Mouse (Mus musculus) embryonic facial prominence, embryonic 11.5 days (tissue): ENCODE data around the gene Sucla2. TPM values are rescaled to one million over a fixed set of nuclear protein-coding genes. Genes with fewer than 3 reads are reported as not detected.
"Not testable (repeated sequence)": the region's sequence is repeated elsewhere in the genome, so short reads cannot be mapped to it uniquely, and the experiment has no call there.

Source experiments
- ATAC-seq: fragments of 200-750 bp; cut with Nextera tagmentation; replicated peaks from 2 replicates; pipeline ENCODE4 v1.8.0; 2017; ENCODE audit warnings: low read depth; ENCODE audit not compliant: insufficient number of reproducible peaks, low FRiP score, low TSS enrichment
- DNase-seq: peaks from one replicate; pipeline ENCODE4 v3.0.0-alpha.2; 2015; ENCODE audit warnings: low spot score
- H3K27ac ChIP-seq: fragments of 300-500 bp; sonication (generic); replicated peaks from 2 replicates; pipeline ENCODE4 v1.5.1; 2014; ENCODE audit warnings: mild to moderate bottlenecking, low read depth, low read length, control low read depth
- H3K27me3 ChIP-seq: fragments of 300-500 bp; sonication (generic); 2 replicates; pipeline ENCODE4 v1.6.1; 2014; ENCODE audit warnings: mild to moderate bottlenecking, low read length, moderate library complexity, mixed read lengths; ENCODE audit not compliant: control insufficient read depth, insufficient read depth
- H3K36me3 ChIP-seq: fragments of 300-500 bp; sonication (generic); replicated peaks from 2 replicates; pipeline ENCODE4 v1.6.1; 2014; ENCODE audit warnings: low read depth, mild to moderate bottlenecking, low read length, moderate library complexity, mixed read lengths; ENCODE audit not compliant: control insufficient read depth, insufficient read depth
- H3K4me1 ChIP-seq: fragments of 300-500 bp; sonication (generic); 2 replicates; pipeline ENCODE4 v1.6.1; 2014; ENCODE audit warnings: low read length, mixed read lengths; ENCODE audit not compliant: control insufficient read depth, insufficient read depth
- H3K4me2 ChIP-seq: fragments of 300-500 bp; sonication (generic); 2 replicates; pipeline ENCODE4 v1.6.1; 2014; ENCODE audit warnings: low read depth, mild to moderate bottlenecking, control low read depth, low read length, moderate library complexity
- H3K4me3 ChIP-seq: fragments of 300-500 bp; sonication (generic); 2 replicates; pipeline ENCODE4 v1.5.1; 2014; ENCODE audit warnings: low read depth, low read length, control low read depth
- H3K9ac ChIP-seq: fragments of 300-500 bp; sonication (generic); replicated peaks from 2 replicates; pipeline ENCODE4 v1.6.1; 2014; ENCODE audit warnings: mild to moderate bottlenecking, control low read depth, low read length
- H3K9me3 ChIP-seq: fragments of 300-500 bp; sonication (generic); replicated peaks from 2 replicates; pipeline ENCODE4 v1.6.1; 2016; ENCODE audit warnings: mild to moderate bottlenecking, low read length, inconsistent platforms, mixed read lengths; ENCODE audit not compliant: control insufficient read depth
- WGBS: fragments of 180-500 bp; shearing (Covaris S2); extraction: QIAGEN DNeasy Blood & Tissue Kit; methylation state at CpG from one replicate; pipeline ENCODE4 v1.1.7; 2014; 5-methylcytosine and 5-hydroxymethylcytosine counted together
- polyA plus RNA-seq: library from polyadenylated mRNA; unstranded; fragments of >200 nt; fragmentation: Nextera tagmentation; extraction: Ambion mirVana; gene quantifications from 2 replicates; pipeline ENCODE4 v1.2.1, GENCODE M21; 2014

Gene Sucla2
- polyA plus RNA-seq, 1 experiment from 2014 or later = 134 TPM

DNA sequence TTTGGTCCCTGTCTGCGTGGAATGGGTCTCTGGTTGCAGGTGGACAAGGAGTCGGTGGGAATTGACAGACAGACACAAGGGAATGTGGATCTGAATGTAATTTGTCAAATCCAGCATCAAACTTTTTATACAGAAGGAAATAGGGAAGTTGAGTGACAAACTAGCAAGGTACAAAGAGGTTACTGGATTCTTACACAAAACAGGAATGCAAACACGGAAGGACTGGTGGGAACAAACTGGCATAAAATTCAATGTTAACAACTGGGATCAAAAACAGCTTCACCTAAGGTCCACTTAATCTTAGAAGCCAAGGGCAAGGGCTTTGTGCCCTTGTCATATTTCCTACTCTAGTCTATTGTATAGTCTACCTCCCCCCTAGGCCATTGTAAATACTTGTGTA is 3.5 kb downstream of the Sucla2 start:
- H3K9ac ChIP-seq, ATAC-seq, H3K36me3 ChIP-seq, H3K27ac ChIP-seq, H3K27me3 ChIP-seq, DNase-seq, H3K4me2 ChIP-seq, H3K4me1 ChIP-seq, H3K9me3 ChIP-seq, H3K4me3 ChIP-seq: not testable (repeated sequence)
- 84% methylated on average over 3 of the region's 3 CpGs for WGBS

DNA sequence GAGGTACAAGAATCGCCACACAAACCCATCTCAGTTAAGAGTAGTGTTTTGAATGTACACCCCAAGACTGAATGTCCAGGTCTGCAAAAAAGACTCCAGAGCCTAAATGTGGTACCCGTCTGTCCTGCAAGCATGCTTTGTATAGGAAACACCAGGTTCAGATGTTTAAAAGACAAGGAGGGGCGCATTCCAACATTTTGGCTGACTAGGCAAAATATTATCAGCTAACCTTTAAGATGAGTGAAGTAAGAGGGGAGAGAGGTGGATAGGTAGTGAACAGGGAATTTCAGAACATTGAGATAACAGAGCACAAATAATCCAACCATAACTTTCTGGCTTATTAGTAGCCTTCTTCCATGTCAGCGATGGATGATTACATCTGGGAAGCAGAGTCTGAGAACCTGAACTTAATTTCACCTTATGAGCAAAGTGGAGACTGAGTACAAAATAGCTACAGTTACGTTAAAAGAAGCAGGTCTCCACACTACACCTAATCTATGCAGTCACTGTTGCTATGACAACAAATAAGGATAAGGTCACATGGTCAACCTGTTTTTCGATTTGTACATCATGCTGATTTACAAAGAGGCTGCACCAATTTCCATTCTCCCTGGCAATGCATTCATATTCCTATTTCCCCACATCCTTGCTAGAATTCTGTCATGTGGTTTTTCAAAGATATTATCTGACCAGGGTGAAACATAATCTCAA is 8.8 kb downstream of the Sucla2 start:
- Histone ChIP-seq H3K27ac (no peak overlapping the region), H3K9me3 (no peaks in the 10 kb centered on the region), H3K36me3 (no peaks in the 10 kb centered on the region), H3K4me2 (no peak overlapping the region), H3K4me3 (no peak overlapping the region), H3K9ac (no peak overlapping the region), H3K4me1 (no peaks in the 10 kb centered on the region), H3K27me3 (no peaks in the 10 kb centered on the region)
- ATAC-seq (no peak), DNase-seq (no peak)
- 71% methylated on average over 6 of the region's 6 CpGs for WGBS

- ATAC-seq = no peak
- no peak overlapping the region for H3K4me3 ChIP-seq
- H3K27ac ChIP-seq = no peak overlapping the region
- 83% methylated on average over 2 of the region's 2 CpGs for WGBS
- no peaks in the 10 kb centered on the region for H3K27me3 ChIP-seq
- H3K4me2 ChIP-seq = no peak overlapping the region
- H3K9ac ChIP-seq = no peak overlapping the region
- DNase-seq = no peak
- no peaks in the 10 kb centered on the region for H3K36me3 ChIP-seq
- no peaks in the 10 kb centered on the region for H3K4me1 ChIP-seq
- no peaks in the 10 kb centered on the region for H3K9me3 ChIP-seq
These were observed 10.5 kb downstream of the Sucla2 start for GRCm38 (mm10) chr14:73535641-73536040.

- no peaks in the 10 kb centered on the region for H3K4me1 ChIP-seq
- no peak overlapping the region for H3K4me2 ChIP-seq
- H3K9me3 ChIP-seq = no peaks in the 10 kb centered on the region
- ATAC-seq (no peak), DNase-seq (no peak)
- no peaks in the 10 kb centered on the region for H3K27me3 ChIP-seq
- WGBS = 52% methylated on average over 6 of the region's 6 CpGs
- no peak overlapping the region for H3K9ac ChIP-seq
- H3K27ac ChIP-seq = no peak overlapping the region
- no peaks in the 10 kb centered on the region for H3K36me3 ChIP-seq
- H3K4me3 ChIP-seq = no peak overlapping the region
These were observed 18.7 kb downstream of the Sucla2 start for GRCm38 (mm10) chr14:73543781-73544180.

DNA sequence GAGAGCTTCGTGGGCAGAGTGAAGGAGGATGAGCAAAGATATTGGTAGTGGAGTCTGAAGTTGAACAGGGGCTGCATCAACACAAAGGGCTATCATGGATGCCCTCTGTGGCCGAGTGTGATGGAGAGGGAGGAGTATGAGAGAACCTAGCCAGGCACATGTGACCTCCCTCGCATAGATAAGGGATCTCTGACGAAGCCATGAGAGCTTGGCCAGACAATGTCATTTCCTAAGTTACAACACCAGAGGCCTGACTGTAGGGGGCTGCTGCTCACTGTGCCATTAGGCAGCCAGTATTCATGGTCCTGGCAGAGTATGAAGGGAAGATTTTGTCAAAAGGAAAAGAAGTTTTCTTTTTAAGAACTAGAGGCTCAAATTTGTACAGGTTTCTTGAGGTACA is 21.9 kb downstream of the Sucla2 start:
- 60% methylated on average over 4 of the region's 4 CpGs for WGBS
- Histone ChIP-seq H3K9ac (no peak overlapping the region), H3K27me3 (no peaks in the 10 kb centered on the region), H3K9me3 (no peaks in the 10 kb centered on the region), H3K27ac (no peak overlapping the region), H3K4me1 (no peaks in the 10 kb centered on the region), H3K36me3 (no peaks in the 10 kb centered on the region), H3K4me3 (no peak overlapping the region), H3K4me2 (no peak overlapping the region)
- no peak for DNase-seq
- ATAC-seq = no peak

GRCm38 (mm10) chr14:73548051-73548450 is 22.9 kb downstream of the Sucla2 start, which contains the start of gene Nudt15:
TSS of gene Nudt15 (minus strand) at chr14:73548242.
- DNase-seq = no peak

DNA sequence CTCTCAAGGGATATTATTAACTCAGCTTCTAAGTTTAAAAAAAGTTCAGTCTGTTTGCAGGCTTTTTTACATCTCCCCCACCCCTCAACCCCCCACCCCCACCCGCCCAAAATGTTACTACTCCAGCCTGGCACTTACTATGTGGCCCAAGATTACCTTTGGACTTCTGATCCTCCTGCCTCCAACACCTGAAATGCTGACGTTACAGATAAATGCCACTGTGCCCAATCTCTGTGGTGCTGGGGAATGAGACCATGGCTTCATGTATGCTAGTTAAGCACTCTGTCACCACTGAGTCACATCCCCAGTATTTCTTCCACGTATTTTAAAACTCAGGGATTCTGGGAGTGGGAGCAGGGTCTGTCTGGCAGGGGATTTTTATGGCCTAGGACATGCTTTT is 25.2 kb downstream of the Sucla2 start:
- Histone ChIP-seq H3K27me3 (no peaks in the 10 kb centered on the region), H3K4me1 (no peaks in the 10 kb centered on the region), H3K4me2 (no peak overlapping the region), H3K36me3 (no peaks in the 10 kb centered on the region), H3K4me3 (no peak overlapping the region), H3K9ac (no peak overlapping the region), H3K9me3 (no peaks in the 10 kb centered on the region), H3K27ac (no peak overlapping the region)
- no peak for DNase-seq
- no peak for ATAC-seq
- 43% methylated on average over 3 of the region's 3 CpGs for WGBS

More at GRCm38 (mm10) chr14:73548051-73548450, 22.9 kb downstream of the Sucla2 start, which contains the start of gene Nudt15:
- Histone ChIP-seq H3K4me1 (no peaks in the 10 kb centered on the region), H3K36me3 (no peaks in the 10 kb centered on the region), H3K27ac (no peak within 1 kb of the TSS), H3K9me3 (no peaks in the 10 kb centered on the region), H3K4me3 (no peak within 1 kb of the TSS), H3K4me2 (no peak within 1 kb of the TSS), H3K9ac (no peak within 1 kb of the TSS), H3K27me3 (no peaks in the 10 kb centered on the region)
- 88% methylated on average over 3 of the region's 3 CpGs for WGBS
- ATAC-seq = no peak

DNA sequence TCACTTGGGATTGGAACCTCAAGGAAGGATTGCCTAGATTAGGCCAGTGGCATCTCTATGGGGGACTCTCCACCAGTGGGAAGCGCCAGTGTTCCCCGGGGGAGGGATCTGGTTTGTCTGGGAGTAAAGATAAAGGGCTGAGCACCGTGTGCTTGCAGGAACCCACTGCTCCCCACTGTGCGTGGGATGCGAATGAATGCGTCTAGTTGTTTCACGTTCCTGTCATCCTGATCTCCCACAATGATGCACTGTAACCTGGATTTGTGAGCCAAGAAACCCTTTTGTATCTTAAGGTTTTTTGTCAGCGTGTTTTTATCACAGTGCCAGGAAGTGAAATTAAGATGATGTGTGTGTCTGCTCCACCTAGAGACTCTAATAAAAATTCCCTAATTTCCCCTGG is 25.6 kb downstream of the Sucla2 start:
- ATAC-seq (no peak), DNase-seq (no peak)
- Histone ChIP-seq H3K4me3 (no peak overlapping the region), H3K4me1 (no peaks in the 10 kb centered on the region), H3K27me3 (no peaks in the 10 kb centered on the region), H3K36me3 (no peaks in the 10 kb centered on the region), H3K9me3 (no peaks in the 10 kb centered on the region), H3K4me2 (no peak overlapping the region), H3K27ac (no peak overlapping the region), H3K9ac (no peak overlapping the region)
- WGBS = 43% methylated on average over 8 of the region's 8 CpGs
